Mouse (Mus musculus): ENCODE results near the gene Camk2n1. TPM values are rescaled to one million over a fixed set of nuclear protein-coding genes. Genes with fewer than 3 reads are reported as not detected.

Camk2n1 gene
- total and polyA plus RNA-seq, 3 experiments = 0.10 TPM; not detected in 2

DNA sequence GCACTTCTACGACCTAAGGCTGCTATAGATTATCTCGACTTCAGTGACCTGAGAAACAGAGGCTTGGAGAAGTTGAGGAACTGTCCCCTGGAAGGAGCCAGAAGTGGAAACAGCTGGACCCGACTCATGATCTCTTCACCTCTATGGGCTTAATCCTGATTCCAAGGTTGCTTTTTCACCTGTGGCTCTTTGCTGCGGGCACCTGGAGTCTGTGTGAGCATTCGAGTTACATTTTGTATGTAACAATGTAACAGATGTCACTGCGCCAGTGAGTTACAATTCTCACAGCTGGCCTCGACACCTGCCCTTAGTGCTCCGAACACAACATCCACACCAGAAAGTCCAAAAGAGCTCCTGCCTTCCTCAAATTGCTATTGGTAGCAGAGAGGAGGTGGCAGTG, 11.3 kb downstream of the Camk2n1 start:
- DNase-seq (ENCODE audit: low read depth, low spot score) = no peak
- no peak for TF ChIP-seq GATA1 (IDR thresholded peaks at IDR 0.05; ENCODE audit: low read depth, low read length)
- H3K9ac ChIP-seq (ENCODE audit: control insufficient read depth, low read depth, low read length, poor library complexity, severe bottlenecking) = no peak overlapping the region
- H3K79me2 ChIP-seq (ENCODE audit: control insufficient read depth, insufficient read depth, low read length, poor library complexity) = no peaks in the 10 kb centered on the region
- H3K4me3 ChIP-seq (ENCODE audit: control insufficient read depth in 1 of 2, insufficient read depth in 1 of 2, low read depth in 2 of 2, low read length in 2 of 2) = no peak overlapping the region
- H3K4me1 ChIP-seq (ENCODE audit: control insufficient read depth in 1 of 2, insufficient read depth in 2 of 2, low read length in 2 of 2) = no peaks in the 10 kb centered on the region
- no peaks in the 10 kb centered on the region for H3K27me3 ChIP-seq (ENCODE audit: control insufficient read depth in 1 of 2, insufficient read depth in 2 of 2, low read length in 2 of 2)
- H3K36me3 ChIP-seq (ENCODE audit: control insufficient read depth in 1 of 2, insufficient read depth in 2 of 2, low read length in 2 of 2) = no peaks in the 10 kb centered on the region
- no peak overlapping the region for H3K27ac ChIP-seq (ENCODE audit: control insufficient read depth, low read depth, low read length)
- no peaks in the 10 kb centered on the region for H3K9me3 ChIP-seq (replicated peaks; ENCODE audit: insufficient read depth, low read length)

GRCm38 (mm10) chr4:138466690-138467089, 12.6 kb downstream of the Camk2n1 start:
- H3K36me3 ChIP-seq (ENCODE audit: control insufficient read depth in 1 of 2, insufficient read depth in 2 of 2, low read length in 2 of 2) = no peaks in the 10 kb centered on the region
- TF ChIP-seq CHD1 (IDR thresholded peaks at IDR 0.05; ENCODE audit: low read depth, low read length) = no peak
- TF ChIP-seq ZKSCAN1 (IDR thresholded peaks at IDR 0.05; ENCODE audit: low read depth, low read length) = no peak
- no peak for TF ChIP-seq MAZ (IDR thresholded peaks at IDR 0.05; ENCODE audit: low read depth, low read length)
- TF ChIP-seq MYB (IDR thresholded peaks at IDR 0.05; ENCODE audit: low read depth, low read length) = no peak
- no peak for TF ChIP-seq SIN3A (IDR thresholded peaks at IDR 0.05; ENCODE audit: low read length)
- no peak for TF ChIP-seq E2F4 (IDR thresholded peaks at IDR 0.05; ENCODE audit: borderline replicate concordance, low read depth, low read length)
- TF ChIP-seq ETS1 (IDR thresholded peaks at IDR 0.05; ENCODE audit: low read depth, low read length) = no peak
- no peak for TF ChIP-seq NRF1 (IDR thresholded peaks at IDR 0.05; ENCODE audit: insufficient read depth, low read depth, low read length, poor library complexity, severe bottlenecking)
- no peak for TF ChIP-seq TCF12 (IDR thresholded peaks at IDR 0.05; ENCODE audit: low read depth, low read length)
- no peak for TF ChIP-seq POLR2A (IDR thresholded peaks at IDR 0.05; ENCODE audit: control insufficient read depth in 1 of 2, insufficient read depth in 1 of 2, low read depth in 1 of 2, low read length in 2 of 2, poor library complexity in 1 of 2)
- TF ChIP-seq RCOR1 (IDR thresholded peaks at IDR 0.05; ENCODE audit: low read depth, low read length) = no peak
- TF ChIP-seq MAX (IDR thresholded peaks at IDR 0.05; ENCODE audit: low read length) = no peak

DNA sequence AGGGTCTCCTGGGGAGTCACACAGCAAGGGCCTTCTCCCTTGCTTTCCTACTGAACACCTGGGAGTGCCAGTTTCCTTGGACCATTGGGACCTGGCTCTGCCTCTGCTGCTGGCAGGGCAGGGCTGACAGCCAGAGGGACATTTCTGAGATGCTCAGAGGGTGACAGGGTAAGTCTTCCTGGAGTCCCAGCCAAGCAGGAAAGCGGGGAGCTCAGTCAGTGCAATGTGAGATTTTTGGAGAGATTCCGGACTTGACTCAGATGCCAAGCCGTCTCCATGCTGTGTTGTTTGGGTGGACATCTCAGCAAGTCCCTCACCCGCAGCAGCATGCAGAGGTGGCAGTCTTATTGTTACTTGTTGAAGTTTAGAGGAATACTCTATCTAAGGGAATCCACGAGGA, 13.3 kb downstream of the Camk2n1 start:
- no peaks in the 10 kb centered on the region for H3K27me3 ChIP-seq (ENCODE audit: control insufficient read depth in 1 of 2, insufficient read depth in 2 of 2, low read length in 2 of 2)
- H3K36me3 ChIP-seq (ENCODE audit: control insufficient read depth in 1 of 2, insufficient read depth in 2 of 2, low read length in 2 of 2) = no peaks in the 10 kb centered on the region
- no peak overlapping the region for H3K9ac ChIP-seq (ENCODE audit: control insufficient read depth, low read depth, low read length, poor library complexity, severe bottlenecking)
- TF ChIP-seq POLR2AphosphoS2 (IDR thresholded peaks at IDR 0.05; ENCODE audit: low read length) (no peak), RCOR1 (IDR thresholded peaks at IDR 0.05; ENCODE audit: low read depth, low read length) (no peak), CTCF (IDR thresholded peaks at IDR 0.05 in 2 of 3, conservative IDR thresholded peaks at IDR 0.05 in 1 of 3; ENCODE audit: control insufficient read depth in 1 of 3, insufficient read depth in 1 of 3, low read depth in 2 of 3, low read length in 3 of 3, poor library complexity in 1 of 3, severe bottlenecking in 1 of 3) (no peak), UBTF (IDR thresholded peaks at IDR 0.05; ENCODE audit: borderline replicate concordance, insufficient read depth, low read depth, low read length) (no peak), ETS1 (IDR thresholded peaks at IDR 0.05; ENCODE audit: low read depth, low read length) (no peak), POLR2AphosphoS5 (IDR thresholded peaks at IDR 0.05; ENCODE audit: borderline replicate concordance, low read depth, low read length) (no peak), MYC (IDR thresholded peaks at IDR 0.05; ENCODE audit: low read depth, low read length) (no peak), MAFK (IDR thresholded peaks at IDR 0.05; ENCODE audit: borderline replicate concordance, low read depth, low read length) (no peak), CHD2 (IDR thresholded peaks at IDR 0.05; ENCODE audit: low read length) (no peak), ZKSCAN1 (IDR thresholded peaks at IDR 0.05; ENCODE audit: low read depth, low read length) (no peak), MAX (IDR thresholded peaks at IDR 0.05; ENCODE audit: low read length) (no peak), USF1 (IDR thresholded peaks at IDR 0.05; ENCODE audit: low read depth, low read length) (no peak)
- H3K27ac ChIP-seq (ENCODE audit: control insufficient read depth, low read depth, low read length) = no peak overlapping the region
- H3K79me2 ChIP-seq (ENCODE audit: control insufficient read depth, insufficient read depth, low read length, poor library complexity) = no peaks in the 10 kb centered on the region
- H3K4me3 ChIP-seq (ENCODE audit: control insufficient read depth in 1 of 2, insufficient read depth in 1 of 2, low read depth in 2 of 2, low read length in 2 of 2) = no peak overlapping the region
- no peaks in the 10 kb centered on the region for H3K4me1 ChIP-seq (ENCODE audit: control insufficient read depth in 1 of 2, insufficient read depth in 2 of 2, low read length in 2 of 2)
- no peak for DNase-seq (ENCODE audit: low read depth, low spot score)
- H3K9me3 ChIP-seq (replicated peaks; ENCODE audit: insufficient read depth, low read length) = no peaks in the 10 kb centered on the region

More at GRCm38 (mm10) chr4:138466690-138467089, 12.6 kb downstream of the Camk2n1 start:
- Histone ChIP-seq H3K4me3 (ENCODE audit: control insufficient read depth in 1 of 2, insufficient read depth in 1 of 2, low read depth in 2 of 2, low read length in 2 of 2) (no peak overlapping the region), H3K27ac (ENCODE audit: control insufficient read depth, low read depth, low read length) (no peak overlapping the region), H3K4me1 (ENCODE audit: control insufficient read depth in 1 of 2, insufficient read depth in 2 of 2, low read length in 2 of 2) (no peaks in the 10 kb centered on the region), H3K79me2 (ENCODE audit: control insufficient read depth, insufficient read depth, low read length, poor library complexity) (no peaks in the 10 kb centered on the region), H3K27me3 (ENCODE audit: control insufficient read depth in 1 of 2, insufficient read depth in 2 of 2, low read length in 2 of 2) (no peaks in the 10 kb centered on the region), H3K9me3 (replicated peaks; ENCODE audit: insufficient read depth, low read length) (no peaks in the 10 kb centered on the region), H3K9ac (ENCODE audit: control insufficient read depth, low read depth, low read length, poor library complexity, severe bottlenecking) (no peak overlapping the region)
- DNase-seq (ENCODE audit: low read depth, low spot score) = no peak
